Mouse (Mus musculus): ENCODE results near the gene Rbms3.

DNA sequence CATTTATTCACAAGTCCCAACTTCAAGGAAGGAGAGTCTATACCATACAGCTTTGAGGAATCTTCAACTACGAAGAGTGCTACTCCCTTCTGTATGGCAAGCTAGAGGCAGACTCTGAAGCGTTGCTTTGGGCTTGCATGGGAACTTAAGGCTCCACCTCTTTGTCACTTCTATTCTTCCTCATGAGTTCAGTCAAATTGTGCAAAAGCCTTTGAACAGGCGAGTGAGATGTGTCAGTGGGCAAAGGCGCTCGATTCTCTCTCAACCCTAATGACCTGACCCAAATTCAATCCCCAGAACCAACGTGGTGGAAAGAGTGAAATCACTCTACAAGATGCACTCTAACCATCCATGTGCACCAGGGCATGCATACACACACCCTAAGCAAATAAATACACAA, 47.1 kb downstream of the Rbms3 start:
- no peak for TF ChIP-seq CTCF (IDR thresholded peaks at IDR 0.05; ENCODE audit: extremely low read depth, insufficient read depth, low read length)
- no peak for TF ChIP-seq POLR2A (IDR thresholded peaks at IDR 0.05; ENCODE audit: extremely low read depth, insufficient read depth, low read length)

Data from cortical plate, adult 2 months (tissue).